Mouse (Mus musculus): ENCODE data around the gene Larp4b.

Gene Larp4b

GRCm38 (mm10) chr13:9122045-9122444 is 28.4 kb downstream of the Larp4b start:
- DNase-seq (ENCODE audit: low spot score): no peak

GRCm38 (mm10) chr13:9125193-9125592 is 31.5 kb downstream of the Larp4b start:
- no peak for DNase-seq (ENCODE audit: low spot score)

GRCm38 (mm10) chr13:9127715-9128114 is 34.0 kb downstream of the Larp4b start:
- no peak for DNase-seq (ENCODE audit: low spot score)

- DNase-seq (ENCODE audit: low spot score): no peak
Measured at GRCm38 (mm10) chr13:9128707-9129314, 35.1 kb downstream of the Larp4b start.

GRCm38 (mm10) chr13:9134421-9134820 is 40.7 kb downstream of the Larp4b start:
- DNase-seq (ENCODE audit: low spot score): no peak

- no peak for DNase-seq (ENCODE audit: low spot score)
Measured at GRCm38 (mm10) chr13:9136088-9136487, 42.4 kb downstream of the Larp4b start.

GRCm38 (mm10) chr13:9136733-9137132 is 43.1 kb downstream of the Larp4b start:
- peak; percentile 52 for DNase-seq (ENCODE audit: low spot score)

- no peak for DNase-seq (ENCODE audit: low spot score)
Measured at GRCm38 (mm10) chr13:9139466-9139991, 45.8 kb downstream of the Larp4b start.

- no peak for DNase-seq (ENCODE audit: low spot score)
Measured at GRCm38 (mm10) chr13:9140204-9140603, 46.5 kb downstream of the Larp4b start.

- no peak for DNase-seq (ENCODE audit: low spot score)
Measured at GRCm38 (mm10) chr13:9142371-9142770, 48.7 kb downstream of the Larp4b start.

- no peak for DNase-seq (ENCODE audit: low spot score)
Measured at GRCm38 (mm10) chr13:9148830-9149229, 55.1 kb downstream of the Larp4b start.

- no peak for DNase-seq (ENCODE audit: low spot score)
Measured at GRCm38 (mm10) chr13:9149473-9150217, 56.0 kb downstream of the Larp4b start.

GRCm38 (mm10) chr13:9151100-9151499 is 57.4 kb downstream of the Larp4b start:
- DNase-seq (ENCODE audit: low spot score): no peak

GRCm38 (mm10) chr13:9151619-9152018 is 57.9 kb downstream of the Larp4b start:
- no peak for DNase-seq (ENCODE audit: low spot score)

GRCm38 (mm10) chr13:9152267-9152666 is 58.6 kb downstream of the Larp4b start:
- DNase-seq (ENCODE audit: low spot score): no peak

- DNase-seq (ENCODE audit: low spot score): no peak
Measured at GRCm38 (mm10) chr13:9153803-9154202, 60.1 kb downstream of the Larp4b start.

- no peak for DNase-seq (ENCODE audit: low spot score)
Measured at GRCm38 (mm10) chr13:9159282-9159681, 65.6 kb downstream of the Larp4b start.

GRCm38 (mm10) chr13:9162888-9163287 is 69.2 kb downstream of the Larp4b start:
- DNase-seq (ENCODE audit: low spot score): no peak

- DNase-seq (ENCODE audit: low spot score): no peak
Measured at GRCm38 (mm10) chr13:9167842-9168241, 74.2 kb downstream of the Larp4b start.

- no peak for DNase-seq (ENCODE audit: low spot score)
Measured at GRCm38 (mm10) chr13:9169616-9170015, 75.9 kb downstream of the Larp4b start.

GRCm38 (mm10) chr13:9170726-9171125 is 77.0 kb downstream of the Larp4b start:
- no peak for DNase-seq (ENCODE audit: low spot score)

- no peak for DNase-seq (ENCODE audit: low spot score)
Measured at GRCm38 (mm10) chr13:9173414-9173813, 79.7 kb downstream of the Larp4b start.

- DNase-seq (ENCODE audit: low spot score): no peak
Measured at GRCm38 (mm10) chr13:9175171-9175570, 81.5 kb downstream of the Larp4b start.

- DNase-seq (ENCODE audit: low spot score): no peak
Measured at GRCm38 (mm10) chr13:9178270-9178669, 84.6 kb downstream of the Larp4b start.
